In genomic region chr11:106276454-106276853, GRCm38 (mm10) we compare ENCODE assay signal across 7 mouse cellular contexts. TPM values are rescaled to one million over a fixed set of nuclear protein-coding genes. Genes with fewer than 3 reads are reported as not detected.
DNase-seq lines count a peak whose midpoint lies in the region; ATAC-seq and TF ChIP-seq lines count a peak whose summit lies in the region.

TSS of gene Tcam1 (plus strand) at chr11:106276672.

- TF ChIP-seq EP300 in heart, adult 2 months (IDR thresholded peaks at IDR 0.05; ENCODE audit: insufficient read depth, low read depth, low read length): peak; percentile 54; the same call in 1 of the 2 replicates

- intact Hi-C loops in heart, adult 2 months (cut with DNase I): loop anchor here (10.0 kb wide), 1 partner anchor 508 kb away; the partner anchor contains the start of genes Cep95 and Ddx5

- 0 out of 2 replicates have a peak within 1 kb of the TSS, but pooled peaks have one; percentile 28 for H3K9ac ChIP-seq in embryonic facial prominence, embryonic 13.5 days
- peak within 1 kb of the TSS; percentile 37; the same call in 1 of the 2 replicates for H3K9ac ChIP-seq in heart, adult 2 months (ENCODE audit: low read depth, low read length)
- no peak within 1 kb of the TSS for H3K9ac ChIP-seq in limb, embryonic 11.5 days (ENCODE audit: low read length)
- no peak within 1 kb of the TSS for H3K9ac ChIP-seq in midbrain, embryonic 14.5 days (replicated peaks; ENCODE audit: low read length)

- TF ChIP-seq CTCF in heart, adult 2 months (IDR thresholded peaks at IDR 0.05): peak; percentile 89
- TF ChIP-seq CTCF in kidney, adult 2 months (conservative IDR thresholded peaks at IDR 0.05; ENCODE audit: insufficient read depth, insufficient read length, low read depth, low read length): peak; percentile 98

- peaks cover 26% of the 10 kb centered on the region for H3K4me1 ChIP-seq in embryonic facial prominence, embryonic 13.5 days
- H3K4me1 ChIP-seq in heart, adult 2 months (ENCODE audit: control insufficient read depth, insufficient read depth, low read length): peaks cover 8% of the 10 kb centered on the region
- H3K4me1 ChIP-seq in kidney, adult 2 months (ENCODE audit: control insufficient read depth, insufficient read depth, low read length): peaks cover 5% of the 10 kb centered on the region
- H3K4me1 ChIP-seq in limb, embryonic 11.5 days (ENCODE audit: control insufficient read depth, insufficient read depth, low read length): peaks cover 8% of the 10 kb centered on the region
- peaks cover 7% of the 10 kb centered on the region for H3K4me1 ChIP-seq in midbrain, embryonic 14.5 days (ENCODE audit: control insufficient read depth, insufficient read depth, low read length)

- no peak for TF ChIP-seq POLR2A in heart, adult 2 months (IDR thresholded peaks at IDR 0.05; ENCODE audit: insufficient read depth, low read depth, low read length)
- no peak for TF ChIP-seq POLR2A in kidney, adult 2 months (IDR thresholded peaks at IDR 0.05; ENCODE audit: low read depth, low read length)

- ATAC-seq in embryonic facial prominence, embryonic 13.5 days (ENCODE audit: insufficient number of reproducible peaks, insufficient read depth, low FRiP score, low TSS enrichment, low read depth): no peak
- no peak for ATAC-seq in limb, embryonic 11.5 days (ENCODE audit: insufficient number of reproducible peaks, low FRiP score, low TSS enrichment, low read depth)
- peak; percentile 59 for ATAC-seq in midbrain, embryonic 14.5 days (ENCODE audit: low FRiP score, low TSS enrichment)

- 0 out of 2 replicates have a peak within 1 kb of the TSS, but pooled peaks have one; percentile 12 for H3K27ac ChIP-seq in embryonic facial prominence, embryonic 13.5 days
- no peak within 1 kb of the TSS for H3K27ac ChIP-seq in heart, adult 2 months
- no peak within 1 kb of the TSS for H3K27ac ChIP-seq in kidney, adult 2 months (ENCODE audit: insufficient read depth, low read depth, low read length)
- H3K27ac ChIP-seq in limb, embryonic 11.5 days (replicated peaks; ENCODE audit: low read depth, low read length): no peak within 1 kb of the TSS
- no peak within 1 kb of the TSS for H3K27ac ChIP-seq in midbrain, embryonic 14.5 days (replicated peaks; ENCODE audit: low read depth, low read length)

- DNase-seq in adrenal gland, postnatal 36 days: peak; percentile 92 to 95
- DNase-seq in heart, adult 2 months: peak; percentile 91 to 94
- DNase-seq in kidney, adult 2 months: peak; percentile 95
- DNase-seq in limb, embryonic 11.5 days (ENCODE audit: low spot score): peak; percentile 98
- DNase-seq in midbrain, embryonic 14.5 days: peak; percentile 98
- DNase-seq in spleen, adult 12 weeks (ENCODE audit: low spot score): peak; percentile 90

- WGBS in embryonic facial prominence, embryonic 13.5 days: 6% methylated on average over 25 of the region's 25 CpGs
- WGBS in heart, adult 2 months: 5% methylated on average over 25 of the region's 25 CpGs
- 4% methylated on average over 25 of the region's 25 CpGs for WGBS in kidney, adult 2 months
- 9% methylated on average over 25 of the region's 25 CpGs for WGBS in limb, embryonic 11.5 days
- WGBS in midbrain, embryonic 14.5 days: 9% methylated on average over 25 of the region's 25 CpGs

- no peaks in the 10 kb centered on the region for H3K27me3 ChIP-seq in embryonic facial prominence, embryonic 13.5 days
- H3K27me3 ChIP-seq in heart, adult 2 months (ENCODE audit: control insufficient read depth, insufficient read depth, low read length): no peaks in the 10 kb centered on the region
- no peaks in the 10 kb centered on the region for H3K27me3 ChIP-seq in kidney, adult 2 months (replicated peaks; ENCODE audit: control insufficient read depth, insufficient read depth, low read length)
- H3K27me3 ChIP-seq in limb, embryonic 11.5 days (ENCODE audit: control insufficient read depth, insufficient read depth, low read length): no peaks in the 10 kb centered on the region
- H3K27me3 ChIP-seq in midbrain, embryonic 14.5 days (ENCODE audit: control insufficient read depth, insufficient read depth, low read length): no peaks in the 10 kb centered on the region

- peak within 1 kb of the TSS; percentile 59 for H3K4me2 ChIP-seq in embryonic facial prominence, embryonic 13.5 days
- H3K4me2 ChIP-seq in limb, embryonic 11.5 days (ENCODE audit: low read depth, severe bottlenecking): peak within 1 kb of the TSS; percentile 30; the same call in 1 of the 2 replicates
- H3K4me2 ChIP-seq in midbrain, embryonic 14.5 days (ENCODE audit: low read length): peak within 1 kb of the TSS; percentile 53

- no peaks in the 10 kb centered on the region for H3K9me3 ChIP-seq in embryonic facial prominence, embryonic 13.5 days
- H3K9me3 ChIP-seq in limb, embryonic 11.5 days (ENCODE audit: control insufficient read depth, low read length): no peaks in the 10 kb centered on the region
- no peaks in the 10 kb centered on the region for H3K9me3 ChIP-seq in midbrain, embryonic 14.5 days (ENCODE audit: control insufficient read depth, low read length)

- H3K79me2 ChIP-seq in heart, adult 2 months (replicated peaks; ENCODE audit: control insufficient read depth, insufficient read depth, low read length): no peaks in the 10 kb centered on the region

- H3K4me3 ChIP-seq in embryonic facial prominence, embryonic 13.5 days: peak within 1 kb of the TSS; percentile 29
- H3K4me3 ChIP-seq in heart, adult 2 months: no peak within 1 kb of the TSS
- H3K4me3 ChIP-seq in kidney, adult 2 months (ENCODE audit: insufficient read depth, low read depth, low read length): no peak within 1 kb of the TSS
- no peak within 1 kb of the TSS for H3K4me3 ChIP-seq in limb, embryonic 11.5 days (ENCODE audit: low read depth, low read length)
- peak within 1 kb of the TSS; percentile 17; the same call in 1 of the 2 replicates for H3K4me3 ChIP-seq in midbrain, embryonic 14.5 days (replicated peaks; ENCODE audit: low read depth, low read length)

- H3K36me3 ChIP-seq in embryonic facial prominence, embryonic 13.5 days: no peaks in the 10 kb centered on the region
- H3K36me3 ChIP-seq in heart, adult 2 months (ENCODE audit: control insufficient read depth, insufficient read depth, low read length): no peaks in the 10 kb centered on the region
- H3K36me3 ChIP-seq in kidney, adult 2 months (ENCODE audit: control insufficient read depth, insufficient read depth, low read length): no peaks in the 10 kb centered on the region
- H3K36me3 ChIP-seq in limb, embryonic 11.5 days (ENCODE audit: control insufficient read depth, insufficient read depth, low read length): no peaks in the 10 kb centered on the region
- no peaks in the 10 kb centered on the region for H3K36me3 ChIP-seq in midbrain, embryonic 14.5 days (ENCODE audit: control insufficient read depth, insufficient read depth, low read length)

RNA-seq across cellular contexts. Expression of gene Tcam1, which starts in this region (rescaled TPM):
- total RNA-seq in adrenal gland, postnatal 36 days (2021): under 1 TPM; 0.23 to 0.36 TPM
- polyA plus RNA-seq in embryonic facial prominence, embryonic 13.5 days (2015; fragmentation: Nextera tagmentation; extraction: Ambion mirVana): 0.19 and 0.44 TPM in 2 replicates
- total RNA-seq in heart, adult 2 months (2021): not detected
- polyA plus RNA-seq in heart, adult 2 months (2012; rRNA removed): 0.10 TPM in 1 of 2 replicates, not detected in the other
- polyA plus RNA-seq in kidney, adult 2 months (2012; rRNA removed): 0.02 and 0.03 TPM in 2 replicates
- polyA plus RNA-seq in limb, embryonic 11.5 days (2014; fragmentation: Nextera tagmentation; extraction: Ambion mirVana): 0.09 and 0.29 TPM in 2 replicates
- 0.09 and 0.12 TPM in 2 replicates for polyA plus RNA-seq in midbrain, embryonic 14.5 days (2014; fragmentation: Nextera tagmentation; extraction: Ambion mirVana)

Comparison
In these comparisons a context has a peak if more than half of its experiments do, and no peak if none do; other contexts are left out.
1. Peak in DNase-seq in adrenal gland, postnatal 36 days; RNA of the gene not detected or under 1 TPM.
2. Peak in DNase-seq and H3K9ac ChIP-seq in heart, adult 2 months; RNA of the gene not detected or under 1 TPM.
3. Peak in DNase-seq in kidney, adult 2 months; RNA of the gene not detected or under 1 TPM.
4. Peak in DNase-seq and H3K4me2 ChIP-seq in limb, embryonic 11.5 days; RNA of the gene not detected or under 1 TPM.
5. Peak in DNase-seq, ATAC-seq, H3K4me3 ChIP-seq and H3K4me2 ChIP-seq in midbrain, embryonic 14.5 days; RNA of the gene not detected or under 1 TPM.